Mouse (Mus musculus) B cell, adult 2 months (primary cell): ENCODE data around the gene Wapl.

ENCODE experiments used
- DNase-seq, 2 experiments: peaks; one replicate each; pipeline ENCODE4 v3.0.0; 2022

The Wapl gene

GRCm38 (mm10) chr14:34774231-34774630 is 100.5 kb downstream of the Wapl start:
- no peak for DNase-seq

GRCm38 (mm10) chr14:34776719-34777385 is 103.1 kb downstream of the Wapl start:
- no peak for DNase-seq

GRCm38 (mm10) chr14:34777810-34778209 is 104.1 kb downstream of the Wapl start:
- DNase-seq, result peak; percentile 46 to 54

GRCm38 (mm10) chr14:34778760-34779159 is 105.0 kb downstream of the Wapl start:
- no peak for DNase-seq

- DNase-seq, result no peak
Observed at GRCm38 (mm10) chr14:34793406-34794037, 119.8 kb downstream of the Wapl start.
